Mouse (Mus musculus) MEL (cell line): ENCODE results near the gene Ambp.

Experiments
- CTCF ChIP-seq, 3 experiments: IDR thresholded peaks in 2 of 3; conservative IDR thresholded peaks in 1 of 3; 2 replicates each; pipeline ENCODE4 v1.5.1; 2011 to 2012; ENCODE audit warnings: low read length in 3 of 3, low read depth in 2 of 3, mild to moderate bottlenecking in 2 of 3, improper control_type of control experiment in 1 of 3, inconsistent platforms in 1 of 3, mixed read lengths in 1 of 3, moderate library complexity in 1 of 3; ENCODE audit not compliant: control insufficient read depth in 1 of 3, insufficient read depth in 1 of 3, poor library complexity in 1 of 3, severe bottlenecking in 1 of 3
- RAD21 ChIP-seq: IDR thresholded peaks from 2 replicates; pipeline ENCODE4 v1.6.1; 2011; ENCODE audit warnings: mild to moderate bottlenecking, low read depth, low read length, improper control_type of control experiment

DNA sequence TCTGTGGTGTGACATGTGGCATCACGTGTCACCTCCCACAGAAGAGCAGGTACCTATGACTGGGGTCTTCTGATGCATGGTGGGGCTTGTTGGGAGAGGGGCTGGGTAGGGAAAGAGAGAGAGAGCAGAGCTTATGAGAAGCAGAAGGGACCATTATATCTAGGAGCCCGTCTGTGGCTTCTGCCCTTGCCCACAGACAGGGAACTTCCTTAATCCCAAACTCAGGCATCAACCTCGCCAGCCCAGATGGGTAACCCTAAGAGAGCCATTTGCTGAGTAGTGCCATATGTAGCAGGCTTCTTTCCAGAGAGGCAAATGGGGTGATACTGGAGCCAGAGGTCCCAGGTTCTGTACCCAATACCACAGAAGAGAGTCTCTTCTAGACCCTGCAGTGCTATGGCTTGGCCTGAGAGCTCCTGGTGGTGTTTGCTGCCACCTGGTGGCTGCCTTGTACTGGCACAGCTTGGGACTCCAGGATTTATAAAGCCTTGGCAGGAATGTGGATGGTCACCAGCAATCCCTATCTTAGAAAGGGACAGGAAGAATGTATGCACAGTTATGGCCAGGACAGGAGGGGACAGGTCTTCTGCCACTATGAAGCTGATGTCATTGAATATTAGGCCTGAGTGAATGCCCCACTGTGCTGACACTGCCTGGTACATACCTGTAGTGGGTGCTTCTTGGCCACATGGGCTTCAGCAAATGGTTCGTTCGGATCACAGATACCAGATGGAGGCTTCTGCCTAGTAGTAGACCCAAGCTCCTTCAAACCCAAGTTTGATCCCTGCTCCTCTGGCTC lies 35.8 kb downstream of the Ambp start:
- TF ChIP-seq CTCF (IDR thresholded peaks at IDR 0.05 in 2 of 3, conservative IDR thresholded peaks at IDR 0.05 in 1 of 3; ENCODE audit: control insufficient read depth in 1 of 3, insufficient read depth in 1 of 3, low read depth in 2 of 3, low read length in 3 of 3, poor library complexity in 1 of 3, severe bottlenecking in 1 of 3): peak in 2 of 3 experiments; percentile 31 to 62; a peak in 4 of 6 replicates
- peak; percentile 14 for TF ChIP-seq RAD21
